Mouse (Mus musculus) E14TG2a.4 (cell line): ENCODE results near the gene Ranbp1.

Source experiments
- CTCF ChIP-seq: conservative IDR thresholded peaks from 2 replicates; pipeline ENCODE4 v1.5.1; 2014; ENCODE audit warnings: low read length
- NANOG ChIP-seq: IDR thresholded peaks from 2 replicates; pipeline ENCODE4 v1.6.1; 2014; ENCODE audit warnings: borderline replicate concordance, low read length, mixed read lengths
- POU5F1 ChIP-seq: IDR thresholded peaks from 2 replicates; pipeline ENCODE4 v1.6.1; 2014; ENCODE audit warnings: low read length, borderline replicate concordance

- no peak for TF ChIP-seq CTCF
- TF ChIP-seq NANOG, result no peak
- no peak for TF ChIP-seq POU5F1
Observed at GRCm38 (mm10) chr16:18288166-18288565, 39.6 kb upstream of the Ranbp1 start.
